Mouse (Mus musculus) forebrain, embryonic 15.5 days (tissue): ENCODE results near the gene Cdcp1. TPM values are rescaled to one million over a fixed set of nuclear protein-coding genes. Genes with fewer than 3 reads are reported as not detected.

Experiments used
- ATAC-seq: fragments of 200-750 bp; cut with Nextera tagmentation; replicated peaks from 2 replicates; pipeline ENCODE4 v1.8.0; 2017; ENCODE audit warnings: mild to moderate bottlenecking, moderate TSS enrichment, moderate library complexity
- H3K27ac ChIP-seq: fragments of 300-500 bp; sonication (generic); replicated peaks from 2 replicates; pipeline ENCODE4 v1.5.1; 2015; ENCODE audit warnings: mild to moderate bottlenecking, inconsistent platforms
- H3K27me3 ChIP-seq: fragments of 300-500 bp; sonication (generic); 2 replicates; pipeline ENCODE4 v1.6.1; 2015; ENCODE audit warnings: inconsistent platforms
- H3K36me3 ChIP-seq: fragments of 300-500 bp; sonication (generic); 2 replicates; pipeline ENCODE4 v1.6.1; 2015; ENCODE audit warnings: mild to moderate bottlenecking, inconsistent platforms
- H3K4me1 ChIP-seq: fragments of 300-500 bp; sonication (generic); 2 replicates; pipeline ENCODE4 v1.6.1; 2015; ENCODE audit warnings: inconsistent platforms
- H3K4me2 ChIP-seq: fragments of 300-500 bp; sonication (generic); replicated peaks from 2 replicates; pipeline ENCODE4 v1.6.1; 2015; ENCODE audit warnings: mild to moderate bottlenecking, inconsistent platforms
- H3K4me3 ChIP-seq: fragments of 300-500 bp; sonication (generic); 2 replicates; pipeline ENCODE4 v1.5.1; 2015; ENCODE audit warnings: mild to moderate bottlenecking, inconsistent platforms
- H3K9ac ChIP-seq: fragments of 300-500 bp; sonication (generic); replicated peaks from 2 replicates; pipeline ENCODE4 v1.6.1; 2015; ENCODE audit warnings: mild to moderate bottlenecking, inconsistent platforms
- H3K9me3 ChIP-seq: fragments of 300-500 bp; sonication (generic); 2 replicates; pipeline ENCODE4 v1.6.1; 2016; ENCODE audit warnings: inconsistent platforms
- WGBS: fragments of 180-500 bp; shearing (Covaris S2); methylation state at CpG from one replicate; pipeline ENCODE4 v1.1.7; 2015; ENCODE audit warnings: mixed read lengths; 5-methylcytosine and 5-hydroxymethylcytosine counted together
- polyA plus RNA-seq: library from polyadenylated mRNA; unstranded; fragments of >200 nt; fragmentation: Nextera tagmentation; extraction: Ambion mirVana; gene quantifications from 2 replicates; pipeline ENCODE4 v1.2.1, GENCODE M21; 2015

Gene Cdcp1
- polyA plus RNA-seq, 1 experiment from 2014 or later, result 0.09 TPM

- Histone ChIP-seq H3K27me3 (no peaks in the 10 kb centered on the region), H3K27ac (no peak overlapping the region), H3K4me3 (no peak overlapping the region), H3K4me2 (no peak overlapping the region), H3K4me1 (no peaks in the 10 kb centered on the region), H3K9me3 (peaks cover under 1% of the 10 kb centered on the region; the same call in 1 of the 2 replicates), H3K36me3 (peaks cover 54% of the 10 kb centered on the region), H3K9ac (no peak overlapping the region)
- 77% methylated on average over 4 of the region's 4 CpGs for WGBS
- no peak for ATAC-seq
These were observed 75.8 kb downstream of the Cdcp1 start for GRCm38 (mm10) chr9:123139887-123140614.

DNA sequence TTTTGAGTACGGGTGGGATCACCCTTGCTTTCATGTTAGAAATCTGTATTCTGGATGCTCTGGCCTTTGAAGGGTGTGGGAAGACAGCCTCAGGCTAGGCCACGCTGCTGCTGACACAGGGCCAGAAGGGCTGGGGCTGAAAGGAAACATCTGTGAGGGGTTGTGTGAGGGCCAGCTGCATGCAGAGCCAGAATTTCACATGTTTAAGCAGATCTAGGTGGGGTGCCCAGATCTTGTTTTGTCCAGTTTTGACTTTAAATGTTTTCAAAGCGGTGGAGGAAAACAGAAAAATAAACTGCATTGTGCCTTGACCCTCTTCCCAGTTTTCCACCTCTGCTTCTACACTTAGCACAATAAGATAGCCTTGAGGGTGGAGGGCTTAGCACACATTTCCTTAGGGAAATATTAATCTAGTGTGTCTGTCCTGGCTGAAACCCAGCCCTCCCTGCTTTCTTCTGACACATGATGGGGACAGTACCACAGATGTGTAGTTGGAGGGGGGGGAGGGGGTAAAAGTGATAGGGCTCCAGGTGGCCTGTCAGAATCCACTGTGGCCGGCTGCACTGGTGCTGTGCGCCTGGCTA is 76.9 kb downstream of the Cdcp1 start:
- peaks cover 61% of the 10 kb centered on the region for H3K36me3 ChIP-seq
- H3K27me3 ChIP-seq, result no peaks in the 10 kb centered on the region
- ATAC-seq, result no peak
- no peak overlapping the region for H3K4me2 ChIP-seq
- H3K9me3 ChIP-seq, result no peaks in the 10 kb centered on the region
- WGBS, result 80% methylated on average over 5 of the region's 5 CpGs
- H3K9ac ChIP-seq, result no peak overlapping the region
- H3K27ac ChIP-seq, result no peak overlapping the region
- no peak overlapping the region for H3K4me3 ChIP-seq
- no peaks in the 10 kb centered on the region for H3K4me1 ChIP-seq

- Histone ChIP-seq H3K9me3 (no peaks in the 10 kb centered on the region), H3K9ac (no peak overlapping the region), H3K4me3 (no peak overlapping the region), H3K27ac (no peak overlapping the region), H3K4me1 (no peaks in the 10 kb centered on the region), H3K36me3 (peaks cover 72% of the 10 kb centered on the region), H3K4me2 (no peak overlapping the region), H3K27me3 (no peaks in the 10 kb centered on the region)
- WGBS, result 89% methylated on average over 7 of the region's 7 CpGs
- no peak for ATAC-seq
These were observed 78.7 kb downstream of the Cdcp1 start for GRCm38 (mm10) chr9:123136953-123137682.

GRCm38 (mm10) chr9:123132994-123133393 is 82.8 kb downstream of the Cdcp1 start:
- Histone ChIP-seq H3K4me3 (no peak overlapping the region), H3K9me3 (no peaks in the 10 kb centered on the region), H3K36me3 (peaks cover 95% of the 10 kb centered on the region), H3K27me3 (no peaks in the 10 kb centered on the region), H3K4me1 (no peaks in the 10 kb centered on the region), H3K27ac (no peak overlapping the region), H3K4me2 (no peak overlapping the region), H3K9ac (no peak overlapping the region)
- WGBS, result 91% methylated on average over 3 of the region's 3 CpGs
- ATAC-seq, result no peak

DNA sequence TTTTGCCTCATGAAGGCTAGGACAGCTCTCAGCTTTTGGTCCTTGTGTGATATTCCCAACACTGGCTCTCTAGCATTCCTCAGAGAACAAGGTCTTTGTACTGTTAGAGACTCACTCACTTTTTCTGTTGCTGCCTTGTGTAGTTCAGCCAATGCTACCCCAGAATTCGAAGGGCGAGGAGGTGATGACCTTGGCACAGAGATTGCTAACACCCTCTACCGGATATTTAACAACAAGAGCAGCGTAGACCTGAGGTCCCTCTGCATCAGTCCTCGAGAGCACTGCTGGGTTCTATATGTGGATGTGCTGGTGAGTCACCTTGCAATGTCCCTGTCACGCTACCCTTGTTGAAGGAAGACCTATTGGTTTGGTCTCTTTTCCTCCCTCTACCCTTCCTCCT is 88.2 kb downstream of the Cdcp1 start:
- no peak overlapping the region for H3K9ac ChIP-seq
- WGBS, result 96% methylated on average over 6 of the region's 6 CpGs
- H3K4me2 ChIP-seq, result no peak overlapping the region
- H3K36me3 ChIP-seq, result peaks cover 61% of the 10 kb centered on the region
- no peak for ATAC-seq
- H3K27ac ChIP-seq, result no peak overlapping the region
- no peaks in the 10 kb centered on the region for H3K4me1 ChIP-seq
- no peaks in the 10 kb centered on the region for H3K9me3 ChIP-seq
- H3K27me3 ChIP-seq, result no peaks in the 10 kb centered on the region
- no peak overlapping the region for H3K4me3 ChIP-seq

- no peak overlapping the region for H3K27ac ChIP-seq
- peaks cover 58% of the 10 kb centered on the region for H3K36me3 ChIP-seq
- H3K4me3 ChIP-seq, result no peak overlapping the region
- H3K9me3 ChIP-seq, result no peaks in the 10 kb centered on the region
- H3K4me1 ChIP-seq, result no peaks in the 10 kb centered on the region
- ATAC-seq, result no peak
- H3K9ac ChIP-seq, result no peak overlapping the region
- WGBS, result 97% methylated on average over 2 of the region's 2 CpGs
- no peaks in the 10 kb centered on the region for H3K27me3 ChIP-seq
- no peak overlapping the region for H3K4me2 ChIP-seq
These were observed 91.3 kb downstream of the Cdcp1 start for GRCm38 (mm10) chr9:123124413-123124981.

GRCm38 (mm10) chr9:123123571-123124412 is 92.0 kb downstream of the Cdcp1 start:
- no peak overlapping the region for H3K27ac ChIP-seq
- no peaks in the 10 kb centered on the region for H3K27me3 ChIP-seq
- H3K9me3 ChIP-seq, result no peaks in the 10 kb centered on the region
- no peak for ATAC-seq
- WGBS, result 95% methylated on average over 6 of the region's 6 CpGs
- H3K36me3 ChIP-seq, result peaks cover 59% of the 10 kb centered on the region
- H3K4me1 ChIP-seq, result no peaks in the 10 kb centered on the region
- no peak overlapping the region for H3K4me3 ChIP-seq
- no peak overlapping the region for H3K9ac ChIP-seq
- no peak overlapping the region for H3K4me2 ChIP-seq

DNA sequence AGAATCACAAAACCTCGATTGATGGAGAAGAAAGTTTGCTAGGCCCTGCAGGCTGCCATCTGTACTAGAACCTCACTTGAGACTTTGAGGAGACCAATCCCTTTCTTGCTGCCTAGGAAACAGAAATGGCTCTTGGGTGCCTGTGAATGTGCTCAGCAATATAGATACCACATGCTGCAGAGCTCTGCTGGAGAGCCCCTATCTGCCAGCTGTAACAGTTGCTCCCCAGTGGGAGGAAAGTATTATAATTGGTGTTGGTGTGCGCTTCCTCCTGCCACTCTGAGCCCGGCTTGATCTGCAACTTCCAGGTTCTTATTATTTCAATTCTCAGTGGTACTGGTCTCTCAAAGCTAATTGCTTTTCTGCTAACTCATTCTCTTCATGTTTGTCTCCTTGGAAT is 92.8 kb downstream of the Cdcp1 start:
- Histone ChIP-seq H3K36me3 (peaks cover 55% of the 10 kb centered on the region), H3K9ac (no peak overlapping the region), H3K27me3 (no peaks in the 10 kb centered on the region), H3K27ac (no peak overlapping the region), H3K9me3 (no peaks in the 10 kb centered on the region), H3K4me3 (no peak overlapping the region), H3K4me2 (no peak overlapping the region), H3K4me1 (no peaks in the 10 kb centered on the region)
- no peak for ATAC-seq
- 88% methylated on average over 3 of the region's 3 CpGs for whole genome bisulfite sequencing

Other genes with a start within 250 kb of the Cdcp1 start
- gene Tmem42, start 194.7 kb downstream of the Cdcp1 start, polyA plus RNA-seq, result 19.4 and 24.1 TPM in 2 replicates
- gene Tgm4, start 181.3 kb downstream of the Cdcp1 start, polyA plus RNA-seq, result 0.78 and 0.95 TPM in 2 replicates
- 80.8 and 81.0 TPM in 2 replicates for gene Zdhhc3, start 102.8 kb downstream of the Cdcp1 start, polyA plus RNA-seq
- 92.6 and 98.2 TPM in 2 replicates for gene Exosc7, start 102.8 kb downstream of the Cdcp1 start, polyA plus RNA-seq
- 0.32 and 0.98 TPM in 2 replicates for gene Clec3b, start 65.1 kb downstream of the Cdcp1 start, polyA plus RNA-seq
- 36.0 and 36.9 TPM in 2 replicates for gene Tmem158, start 44.7 kb upstream of the Cdcp1 start, polyA plus RNA-seq
- gene Lars2, start 150.9 kb upstream of the Cdcp1 start, polyA plus RNA-seq, result 861 and 924 TPM in 2 replicates